Mouse (Mus musculus): ENCODE data around the gene Rxrb. TPM values are rescaled to one million over a fixed set of nuclear protein-coding genes. Genes with fewer than 3 reads are reported as not detected.

Gene Rxrb
- polyA plus RNA-seq, 1 experiment from 2014 or later = 52.5 TPM

GRCm38 (mm10) chr17:34026917-34027655 lies 4.5 kb upstream of the Rxrb start:
- Histone ChIP-seq H3K4me1 (peaks cover 75% of the 10 kb centered on the region), H3K4me3 (peak overlapping the region; percentile 65), H3K36me3 (peaks cover 37% of the 10 kb centered on the region), H3K4me2 (peak overlapping the region; percentile 96), H3K9me3 (no peaks in the 10 kb centered on the region), H3K27me3 (no peaks in the 10 kb centered on the region), H3K9ac (peak overlapping the region; percentile 58), H3K27ac (peak overlapping the region; percentile 81)
- ATAC-seq (ENCODE audit: insufficient number of reproducible peaks, low FRiP score, low TSS enrichment, low read depth) = no peak
- WGBS = 11% methylated on average over 36 of the region's 36 CpGs

- Histone ChIP-seq H3K27me3 (no peaks in the 10 kb centered on the region), H3K4me1 (peaks cover 76% of the 10 kb centered on the region), H3K4me3 (peak within 1 kb of the TSS; percentile 96), H3K9me3 (no peaks in the 10 kb centered on the region), H3K4me2 (peak within 1 kb of the TSS; percentile 96), H3K27ac (peak within 1 kb of the TSS; percentile 81), H3K36me3 (peaks cover 31% of the 10 kb centered on the region), H3K9ac (peak within 1 kb of the TSS; percentile 58)
- peak; percentile 72 for ATAC-seq (ENCODE audit: insufficient number of reproducible peaks, low FRiP score, low TSS enrichment, low read depth)
- WGBS = under 1% methylated on average over 47 of the region's 49 CpGs
These were observed 3.9 kb upstream of the Rxrb start, which contains the start of gene H2-Ke6 for GRCm38 (mm10) chr17:34027656-34028223. H2-Ke6 (minus strand) TSS chr17:34028060.

- WGBS = 72% methylated on average over 17 of the region's 17 CpGs
- Histone ChIP-seq H3K27me3 (no peaks in the 10 kb centered on the region), H3K9me3 (no peaks in the 10 kb centered on the region), H3K4me2 (peak overlapping the region; percentile 96; the same call in 1 of the 2 replicates), H3K36me3 (peaks cover 29% of the 10 kb centered on the region), H3K9ac (no peak overlapping the region), H3K4me1 (peaks cover 80% of the 10 kb centered on the region), H3K4me3 (peak overlapping the region; percentile 96), H3K27ac (peak overlapping the region; percentile 65)
- no peak for ATAC-seq (ENCODE audit: insufficient number of reproducible peaks, low FRiP score, low TSS enrichment, low read depth)
These were observed 3.0 kb upstream of the Rxrb start for GRCm38 (mm10) chr17:34028501-34029149.

- H3K4me2 ChIP-seq = peak overlapping the region; percentile 91
- no peaks in the 10 kb centered on the region for H3K27me3 ChIP-seq
- ATAC-seq (ENCODE audit: insufficient number of reproducible peaks, low FRiP score, low TSS enrichment, low read depth) = no peak
- peaks cover 36% of the 10 kb centered on the region for H3K36me3 ChIP-seq
- 85% methylated on average over 18 of the region's 18 CpGs for WGBS
- peak overlapping the region; percentile 96 for H3K4me3 ChIP-seq
- H3K4me1 ChIP-seq = peaks cover 81% of the 10 kb centered on the region
- H3K27ac ChIP-seq = no peak overlapping the region
- no peaks in the 10 kb centered on the region for H3K9me3 ChIP-seq
- no peak overlapping the region; the same call in 1 of the 2 replicates for H3K9ac ChIP-seq
These were observed 2.3 kb upstream of the Rxrb start for GRCm38 (mm10) chr17:34029150-34029889.

GRCm38 (mm10) chr17:34029890-34030595 lies 1.6 kb upstream of the Rxrb start:
- no peak for ATAC-seq (ENCODE audit: insufficient number of reproducible peaks, low FRiP score, low TSS enrichment, low read depth)

DNA sequence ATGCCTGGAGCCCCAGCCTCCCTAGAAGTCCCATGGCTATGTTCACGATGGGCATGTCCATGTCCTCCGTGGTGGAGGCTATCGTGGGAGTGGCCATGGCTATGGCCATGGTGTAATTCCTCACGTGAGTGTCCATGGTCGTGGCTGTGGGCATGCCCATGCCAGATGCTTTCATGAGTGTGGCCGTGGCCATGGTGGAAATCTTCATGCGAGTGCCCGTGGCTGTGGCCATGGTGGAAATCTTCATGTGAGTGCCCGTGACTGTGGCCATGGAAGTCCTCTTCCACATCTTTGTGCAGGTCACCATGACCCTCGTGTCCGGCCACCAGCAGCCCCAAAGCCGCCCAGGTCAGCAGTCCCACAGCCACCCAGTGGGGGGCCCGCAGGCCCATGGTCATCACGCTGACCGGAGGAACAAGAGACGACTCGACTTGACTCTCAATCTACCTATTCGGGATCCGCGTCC lies 718 bp upstream of the Rxrb start:
- WGBS = 3% methylated on average over 20 of the region's 20 CpGs

More at GRCm38 (mm10) chr17:34029890-34030595, 1.6 kb upstream of the Rxrb start:
- peaks cover 80% of the 10 kb centered on the region for H3K4me1 ChIP-seq
- H3K36me3 ChIP-seq = peaks cover 40% of the 10 kb centered on the region
- H3K4me2 ChIP-seq = peak overlapping the region; percentile 91
- H3K27me3 ChIP-seq = no peaks in the 10 kb centered on the region
- no peaks in the 10 kb centered on the region for H3K9me3 ChIP-seq
- WGBS = 72% methylated on average over 21 of the region's 21 CpGs
- H3K4me3 ChIP-seq = peak overlapping the region; percentile 96
- H3K27ac ChIP-seq = peak overlapping the region; percentile 97
- peak overlapping the region; percentile 97 for H3K9ac ChIP-seq

DNA sequence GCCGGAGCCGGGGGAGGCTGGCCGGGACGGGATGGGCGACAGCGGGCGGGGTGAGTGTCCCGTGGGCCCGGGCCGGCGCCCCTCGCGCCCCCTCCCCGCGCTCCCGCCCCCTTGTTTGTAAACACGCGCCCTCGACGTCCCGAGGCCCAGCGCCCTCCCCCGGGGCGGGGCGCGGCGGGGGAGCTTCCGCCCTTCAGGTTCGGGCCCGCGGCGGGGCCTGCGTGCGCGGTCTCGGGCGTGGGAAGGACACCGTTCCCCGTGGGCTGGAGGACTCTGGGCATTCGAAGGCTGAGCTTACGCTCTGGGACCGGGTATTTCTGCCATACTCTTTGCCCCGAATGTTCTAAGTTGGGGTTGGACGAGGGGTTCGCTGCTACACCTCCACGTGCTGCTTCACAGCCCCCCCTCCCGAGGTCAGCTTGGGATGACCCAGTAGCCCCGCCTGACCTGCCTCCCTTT lies 591 bp downstream of the Rxrb start:
- Histone ChIP-seq H3K4me2 (peak overlapping the region; percentile 80), H3K36me3 (peaks cover 61% of the 10 kb centered on the region), H3K9ac (peak overlapping the region; percentile 90), H3K27ac (peak overlapping the region; percentile 97), H3K4me1 (peaks cover 60% of the 10 kb centered on the region), H3K27me3 (no peaks in the 10 kb centered on the region), H3K9me3 (no peaks in the 10 kb centered on the region), H3K4me3 (peak overlapping the region; percentile 96)
- under 1% methylated on average over 19 of the region's 48 CpGs for WGBS
- ATAC-seq (ENCODE audit: insufficient number of reproducible peaks, low FRiP score, low TSS enrichment, low read depth) = peak; percentile 5; the same call in 1 of the 2 replicates

More for the DNA sequence above, 718 bp upstream of the Rxrb start:
- Histone ChIP-seq H3K27me3 (no peaks in the 10 kb centered on the region), H3K4me3 (peak overlapping the region; percentile 96), H3K27ac (peak overlapping the region; percentile 97), H3K4me2 (peak overlapping the region; percentile 91), H3K9ac (peak overlapping the region; percentile 97), H3K4me1 (peaks cover 71% of the 10 kb centered on the region), H3K9me3 (no peaks in the 10 kb centered on the region), H3K36me3 (peaks cover 48% of the 10 kb centered on the region)
- no peak for ATAC-seq (ENCODE audit: insufficient number of reproducible peaks, low FRiP score, low TSS enrichment, low read depth)

- peak overlapping the region; percentile 96 for H3K4me3 ChIP-seq
- WGBS = 49% methylated on average over 9 of the region's 9 CpGs
- peaks cover 60% of the 10 kb centered on the region for H3K4me1 ChIP-seq
- H3K27me3 ChIP-seq = 0 out of 2 replicates have a peak, but pooled peaks cover 2% of the 10 kb centered on the region
- peaks cover 67% of the 10 kb centered on the region for H3K36me3 ChIP-seq
- no peak for ATAC-seq (ENCODE audit: insufficient number of reproducible peaks, low FRiP score, low TSS enrichment, low read depth)
- H3K4me2 ChIP-seq = peak overlapping the region; percentile 80
- H3K9ac ChIP-seq = peak overlapping the region; percentile 90
- H3K27ac ChIP-seq = peak overlapping the region; percentile 97; the same call in 1 of the 2 replicates
- no peaks in the 10 kb centered on the region for H3K9me3 ChIP-seq
These were observed 1.2 kb downstream of the Rxrb start for GRCm38 (mm10) chr17:34032806-34033205.

DNA sequence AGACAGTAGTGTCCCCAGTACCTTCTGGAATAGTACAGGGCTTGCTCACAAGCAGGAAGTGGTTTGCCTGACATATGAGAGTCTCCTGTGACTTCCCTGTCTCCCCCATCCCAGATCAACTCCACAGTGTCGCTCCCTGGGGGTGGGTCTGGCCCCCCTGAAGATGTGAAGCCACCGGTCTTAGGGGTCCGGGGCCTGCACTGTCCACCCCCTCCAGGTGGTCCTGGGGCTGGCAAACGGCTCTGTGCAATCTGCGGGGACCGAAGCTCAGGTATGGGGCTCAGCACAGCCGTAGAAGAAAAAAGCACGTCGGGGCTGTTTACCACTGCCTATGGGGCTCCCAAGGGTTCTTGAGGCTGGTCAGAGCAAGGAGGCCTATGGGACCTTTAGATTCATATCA lies 1.8 kb downstream of the Rxrb start:
- H3K4me3 ChIP-seq = peak overlapping the region; percentile 96
- H3K27ac ChIP-seq = no peak overlapping the region
- H3K4me2 ChIP-seq = peak overlapping the region; percentile 80
- H3K4me1 ChIP-seq = peaks cover 60% of the 10 kb centered on the region
- H3K9me3 ChIP-seq = no peaks in the 10 kb centered on the region
- ATAC-seq (ENCODE audit: insufficient number of reproducible peaks, low FRiP score, low TSS enrichment, low read depth) = no peak
- peaks cover 66% of the 10 kb centered on the region for H3K36me3 ChIP-seq
- WGBS = 91% methylated on average over 9 of the region's 9 CpGs
- H3K9ac ChIP-seq = no peak overlapping the region
- H3K27me3 ChIP-seq = peaks cover 6% of the 10 kb centered on the region; the same call in 1 of the 2 replicates

DNA sequence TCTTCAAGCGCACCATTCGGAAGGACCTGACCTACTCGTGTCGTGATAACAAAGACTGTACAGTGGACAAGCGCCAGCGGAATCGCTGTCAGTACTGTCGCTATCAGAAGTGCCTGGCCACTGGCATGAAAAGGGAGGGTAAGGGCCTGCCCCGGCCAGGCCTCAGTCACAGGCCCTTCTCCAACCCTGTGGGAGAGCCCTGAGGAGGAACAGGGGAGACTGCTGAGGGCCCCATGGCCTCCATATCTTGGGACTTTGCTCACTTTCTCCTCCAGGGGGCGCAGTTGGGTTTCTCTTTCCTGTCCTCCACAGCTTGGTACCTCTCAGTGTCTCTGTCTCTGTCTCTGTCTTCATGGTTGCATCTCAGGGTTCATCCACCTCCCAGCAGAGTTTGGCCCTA lies 2.5 kb downstream of the Rxrb start:
- WGBS = 79% methylated on average over 10 of the region's 10 CpGs
- H3K4me2 ChIP-seq = no peak overlapping the region
- no peak overlapping the region for H3K9ac ChIP-seq
- no peak overlapping the region; the same call in 1 of the 2 replicates for H3K27ac ChIP-seq
- H3K4me1 ChIP-seq = peaks cover 60% of the 10 kb centered on the region
- no peaks in the 10 kb centered on the region for H3K9me3 ChIP-seq
- H3K27me3 ChIP-seq = peaks cover 9% of the 10 kb centered on the region; the same call in 1 of the 2 replicates
- no peak overlapping the region for H3K4me3 ChIP-seq
- H3K36me3 ChIP-seq = peaks cover 60% of the 10 kb centered on the region
- no peak for ATAC-seq (ENCODE audit: insufficient number of reproducible peaks, low FRiP score, low TSS enrichment, low read depth)
